Mouse (Mus musculus) adipocyte (in vitro differentiated cells): ENCODE results near the gene Avp.
A peak's percentile ranks its signal among the peaks of the same experiment; 100 is the strongest.
"Not testable (repeated sequence)": the region's sequence is repeated elsewhere in the genome, so short reads cannot be mapped to it uniquely, and the experiment has no call there.

Experiments used
- DNase-seq: peaks from one replicate; pipeline ENCODE4 v3.0.0-alpha.2; 2016; ENCODE audit warnings: low spot score

The Avp gene

GRCm38 (mm10) chr2:130582552-130582951 is at the start of gene Avp:
Gene Avp, minus strand, starts transcription at chr2:130582554.
- DNase-seq: no peak

- peak; percentile 90 for DNase-seq
Measured at GRCm38 (mm10) chr2:130629839-130630203, 47.5 kb upstream of the Avp start, which contains the start of the genes Fastkd5 and Ubox5. Gene Fastkd5, minus strand, starts transcription at chr2:130630027. Gene Ubox5, minus strand, starts transcription at chr2:130630038.

GRCm38 (mm10) chr2:130629080-130629838 is 46.9 kb upstream of the Avp start:
- DNase-seq: peak; percentile 33

- no peak for DNase-seq
Measured at GRCm38 (mm10) chr2:130628424-130628823, 46.1 kb upstream of the Avp start.

- DNase-seq: no peak
Measured at GRCm38 (mm10) chr2:130618972-130619371, 36.6 kb upstream of the Avp start.

GRCm38 (mm10) chr2:130613091-130613490 is 30.7 kb upstream of the Avp start:
- no peak for DNase-seq

- DNase-seq: no peak
Measured at GRCm38 (mm10) chr2:130602195-130602594, 19.8 kb upstream of the Avp start.

- DNase-seq: no peak
Measured at GRCm38 (mm10) chr2:130598399-130598798, 16.0 kb upstream of the Avp start.

GRCm38 (mm10) chr2:130597601-130598010 is 15.3 kb upstream of the Avp start:
- DNase-seq: peak; percentile 61

- no peak for DNase-seq
Measured at GRCm38 (mm10) chr2:130595596-130595995, 13.2 kb upstream of the Avp start.

- DNase-seq: no peak
Measured at GRCm38 (mm10) chr2:130591016-130591415, 8.7 kb upstream of the Avp start.

- DNase-seq: no peak
Measured at GRCm38 (mm10) chr2:130589761-130590160, 7.4 kb upstream of the Avp start.

GRCm38 (mm10) chr2:130589157-130589556 is 6.8 kb upstream of the Avp start:
- no peak for DNase-seq

- no peak for DNase-seq
Measured at GRCm38 (mm10) chr2:130588373-130588772, 6.0 kb upstream of the Avp start.

- DNase-seq: no peak
Measured at GRCm38 (mm10) chr2:130586016-130586415, 3.7 kb upstream of the Avp start.

GRCm38 (mm10) chr2:130583902-130584560 is 1.7 kb upstream of the Avp start:
- no peak for DNase-seq

- no peak for DNase-seq
Measured at GRCm38 (mm10) chr2:130581201-130581600, 1.2 kb downstream of the Avp start.

- no peak for DNase-seq
Measured at GRCm38 (mm10) chr2:130579791-130580190, 2.6 kb downstream of the Avp start.

- peak; percentile 67 for DNase-seq
Measured at GRCm38 (mm10) chr2:130578148-130578547, 4.2 kb downstream of the Avp start.

- DNase-seq: peak; percentile 57
Measured at GRCm38 (mm10) chr2:130577632-130578031, 4.7 kb downstream of the Avp start.

- no peak for DNase-seq
Measured at GRCm38 (mm10) chr2:130577021-130577420, 5.3 kb downstream of the Avp start.

GRCm38 (mm10) chr2:130576564-130576963 is 5.8 kb downstream of the Avp start:
- not testable (repeated sequence) for DNase-seq

- DNase-seq: no peak
Measured at GRCm38 (mm10) chr2:130575873-130576272, 6.5 kb downstream of the Avp start, which contains the start of gene Oxt. Gene Oxt, plus strand, starts transcription at chr2:130576173.
